In the genomic region with DNA sequence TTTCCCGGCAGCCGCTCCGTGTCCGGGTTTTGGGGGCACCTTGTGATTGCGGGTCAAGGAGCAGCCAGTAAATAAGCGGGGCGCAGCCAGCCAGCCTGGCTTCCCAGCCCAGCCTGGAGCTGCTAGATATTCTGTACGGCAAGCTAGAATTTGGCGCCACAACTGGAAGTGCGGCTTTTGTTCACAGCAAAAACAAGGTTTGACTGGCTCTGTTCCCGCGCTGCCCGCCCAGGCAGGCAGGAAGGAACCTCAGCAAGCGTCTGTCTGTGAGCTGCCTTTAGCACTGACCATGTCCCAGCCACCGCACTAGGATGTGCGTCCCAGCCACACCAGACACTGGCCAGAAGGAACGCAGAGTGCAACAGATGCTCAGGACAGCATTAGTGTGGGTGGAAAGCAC, we compare ENCODE assay signal across 8 mouse cellular contexts. TPM values are rescaled to one million over a fixed set of nuclear protein-coding genes. Genes with fewer than 3 reads are reported as not detected.
DNase-seq lines count a peak whose midpoint lies in the region; ATAC-seq lines count a peak whose summit lies in the region.

No protein-coding gene starts in this region.

- H3K4me1 ChIP-seq in intestine, embryonic 14.5 days (replicated peaks; ENCODE audit: control insufficient read depth, insufficient read depth, low read length): peaks cover 3% of the 10 kb centered on the region; the same call in 1 of the 2 replicates

- no peaks in the 10 kb centered on the region for H3K36me3 ChIP-seq in intestine, embryonic 14.5 days (ENCODE audit: control insufficient read depth, insufficient read depth, low read length)

- no peak overlapping the region for H3K27ac ChIP-seq in intestine, embryonic 14.5 days (ENCODE audit: low read depth)

- ATAC-seq in intestine, embryonic 14.5 days (replicated peaks; ENCODE audit: low FRiP score, low TSS enrichment, low read depth): no peak
- ATAC-seq in megakaryocyte-erythroid progenitor cell, adult 5-6 weeks (replicated peaks; ENCODE audit: low FRiP score, low TSS enrichment, poor library complexity, severe bottlenecking): 0 out of 2 replicates have a peak, but pooled peaks have one; percentile 30

- intact Hi-C loops in left cerebral cortex, postnatal 10 days (cut with DNase I): no loop called here

- H3K9me3 ChIP-seq in intestine, embryonic 14.5 days (ENCODE audit: control insufficient read depth, low read length): no peaks in the 10 kb centered on the region

- DNase-seq in Muller cell, postnatal 12 days (ENCODE audit: inconsistent ontology term): peak; percentile 50
- DNase-seq in cerebellum, postnatal 14 days: peak; percentile 34 to 56
- DNase-seq in frontal cortex, postnatal 36 days (ENCODE audit: low spot score in 2 of 2): peak; percentile 47 to 58
- peak; percentile 64 for DNase-seq in intestine, embryonic 14.5 days (ENCODE audit: low spot score)
- DNase-seq in left cerebral cortex, postnatal 10 days (ENCODE audit: extremely low spot score in 1 of 2, low spot score in 2 of 2): peak; percentile 56 to 77
- DNase-seq in right cerebral cortex, postnatal 4 days: peak; percentile 60
- DNase-seq in yolk sac, embryonic 10.5 days (ENCODE audit: low spot score): no peak

- WGBS in intestine, embryonic 14.5 days: 13% methylated on average over 17 of the region's 17 CpGs

- peak overlapping the region; percentile 33 for H3K4me2 ChIP-seq in intestine, embryonic 14.5 days (ENCODE audit: low read length)

- H3K27me3 ChIP-seq in intestine, embryonic 14.5 days (replicated peaks; ENCODE audit: control insufficient read depth, insufficient read depth, low read length): no peaks in the 10 kb centered on the region

- H3K9ac ChIP-seq in intestine, embryonic 14.5 days (ENCODE audit: low read length): peak overlapping the region; percentile 40; the same call in 1 of the 2 replicates

- H3K4me3 ChIP-seq in intestine, embryonic 14.5 days (ENCODE audit: low read depth, low read length): no peak overlapping the region

RNA-seq across cellular contexts. Expression of gene Zfp704, which starts 20.1 kb away (rescaled TPM):
- 9.5 and 12.0 TPM in 2 replicates for polyA plus RNA-seq in intestine, embryonic 14.5 days (2014; fragmentation: Nextera tagmentation; extraction: Ambion mirVana)
- 10 to 100 TPM; 45.5 to 50.8 TPM for total RNA-seq in left cerebral cortex, postnatal 10 days (2021)
- 12.5 and 18.9 TPM in 2 replicates for total RNA-seq in megakaryocyte-erythroid progenitor cell, adult 5-6 weeks (2014; fragmentation: Nextera tagmentation)
- total RNA-seq in megakaryocyte-erythroid progenitor cell, adult 5-6 weeks (2017): 8.9 and 12.4 TPM in 2 replicates
